Mouse (Mus musculus) heart, embryonic 12.5 days (tissue): ENCODE data around the gene Oma1. TPM values are rescaled to one million over a fixed set of nuclear protein-coding genes. Genes with fewer than 3 reads are reported as not detected.

Experiments used
- ATAC-seq: fragments of 200-750 bp; cut with Nextera tagmentation; 2 replicates; pipeline ENCODE4 v1.8.0; 2017; ENCODE audit warnings: moderate TSS enrichment, moderate library complexity; ENCODE audit not compliant: insufficient number of reproducible peaks, low FRiP score
- H3K27ac ChIP-seq: fragments of 300-500 bp; sonication (generic); 2 replicates; pipeline ENCODE4 v1.5.1; 2016; ENCODE audit warnings: mild to moderate bottlenecking, moderate library complexity; ENCODE audit not compliant: poor library complexity, severe bottlenecking
- H3K27me3 ChIP-seq: fragments of 300-500 bp; sonication (generic); replicated peaks from 2 replicates; pipeline ENCODE4 v1.6.1; 2016; ENCODE audit warnings: mild to moderate bottlenecking, moderate library complexity
- H3K36me3 ChIP-seq: fragments of 300-500 bp; sonication (generic); 2 replicates; pipeline ENCODE4 v1.6.1; 2016; ENCODE audit warnings: mild to moderate bottlenecking, moderate library complexity
- H3K4me1 ChIP-seq: fragments of 300-500 bp; sonication (generic); replicated peaks from 2 replicates; pipeline ENCODE4 v1.6.1; 2016; ENCODE audit warnings: mild to moderate bottlenecking
- H3K4me2 ChIP-seq: fragments of 300-500 bp; sonication (generic); 2 replicates; pipeline ENCODE4 v1.6.1; 2016; ENCODE audit warnings: mild to moderate bottlenecking, moderate library complexity
- H3K4me3 ChIP-seq: fragments of 300-500 bp; sonication (generic); 2 replicates; pipeline ENCODE4 v1.5.1; 2016; ENCODE audit warnings: mild to moderate bottlenecking
- H3K9ac ChIP-seq: fragments of 300-500 bp; sonication (generic); 2 replicates; pipeline ENCODE4 v1.6.1; 2016; ENCODE audit warnings: mild to moderate bottlenecking, moderate library complexity
- H3K9me3 ChIP-seq: fragments of 300-500 bp; sonication (generic); replicated peaks from 2 replicates; pipeline ENCODE4 v1.6.1; 2016; ENCODE audit warnings: mild to moderate bottlenecking, moderate library complexity
- WGBS: fragments of 180-500 bp; shearing (Covaris S2); methylation state at CpG from one replicate; pipeline ENCODE4 v1.1.7; 2016; 5-methylcytosine and 5-hydroxymethylcytosine counted together
- polyA plus RNA-seq: library from polyadenylated mRNA; unstranded; fragments of >200 nt; fragmentation: Nextera tagmentation; extraction: Ambion mirVana; gene quantifications from 2 replicates; pipeline ENCODE4 v1.2.1, GENCODE M21; 2016

The Oma1 gene
- polyA plus RNA-seq, 1 experiment from 2014 or later = 20.4 TPM

GRCm38 (mm10) chr4:103357457-103357856 is 43.8 kb downstream of the Oma1 start:
- H3K36me3 ChIP-seq = 0 out of 2 replicates have a peak, but pooled peaks cover 3% of the 10 kb centered on the region
- H3K4me1 ChIP-seq = no peaks in the 10 kb centered on the region
- ATAC-seq = no peak
- H3K4me2 ChIP-seq = no peak overlapping the region
- no peaks in the 10 kb centered on the region for H3K27me3 ChIP-seq
- WGBS = 92% methylated on average over 3 of the region's 3 CpGs
- H3K27ac ChIP-seq = no peak overlapping the region
- no peaks in the 10 kb centered on the region for H3K9me3 ChIP-seq
- no peak overlapping the region for H3K4me3 ChIP-seq
- H3K9ac ChIP-seq = no peak overlapping the region

GRCm38 (mm10) chr4:103358941-103359448 is 45.4 kb downstream of the Oma1 start:
- Histone ChIP-seq H3K4me1 (no peaks in the 10 kb centered on the region), H3K4me2 (no peak overlapping the region), H3K27me3 (no peaks in the 10 kb centered on the region), H3K27ac (no peak overlapping the region), H3K36me3 (no peaks in the 10 kb centered on the region), H3K9me3 (no peaks in the 10 kb centered on the region), H3K9ac (no peak overlapping the region), H3K4me3 (no peak overlapping the region)
- ATAC-seq = no peak
- WGBS = 87% methylated on average over 9 of the region's 9 CpGs

GRCm38 (mm10) chr4:103382171-103382570 is 68.6 kb downstream of the Oma1 start:
- ATAC-seq = no peak
- H3K4me3 ChIP-seq = no peak overlapping the region
- no peaks in the 10 kb centered on the region for H3K9me3 ChIP-seq
- no peaks in the 10 kb centered on the region for H3K4me1 ChIP-seq
- no peak overlapping the region for H3K27ac ChIP-seq
- no peak overlapping the region for H3K9ac ChIP-seq
- H3K27me3 ChIP-seq = no peaks in the 10 kb centered on the region
- H3K4me2 ChIP-seq = no peak overlapping the region
- 83% methylated on average over 5 of the region's 5 CpGs for WGBS
- H3K36me3 ChIP-seq = no peaks in the 10 kb centered on the region

GRCm38 (mm10) chr4:103385031-103385430 is 71.4 kb downstream of the Oma1 start:
- no peak overlapping the region for H3K9ac ChIP-seq
- H3K4me1 ChIP-seq = no peaks in the 10 kb centered on the region
- H3K4me2 ChIP-seq = no peak overlapping the region
- ATAC-seq = no peak
- H3K27me3 ChIP-seq = no peaks in the 10 kb centered on the region
- H3K27ac ChIP-seq = no peak overlapping the region
- H3K36me3 ChIP-seq = no peaks in the 10 kb centered on the region
- no peaks in the 10 kb centered on the region for H3K9me3 ChIP-seq
- WGBS = 64% methylated on average over 4 of the region's 4 CpGs
- no peak overlapping the region for H3K4me3 ChIP-seq

GRCm38 (mm10) chr4:103385835-103386787 is 72.5 kb downstream of the Oma1 start:
- Histone ChIP-seq H3K4me3 (no peak overlapping the region), H3K27ac (no peak overlapping the region), H3K9me3 (no peaks in the 10 kb centered on the region), H3K36me3 (no peaks in the 10 kb centered on the region), H3K27me3 (no peaks in the 10 kb centered on the region), H3K4me2 (no peak overlapping the region), H3K9ac (no peak overlapping the region), H3K4me1 (no peaks in the 10 kb centered on the region)
- no peak for ATAC-seq
- WGBS = 76% methylated on average over 4 of the region's 4 CpGs

GRCm38 (mm10) chr4:103387292-103387691 is 73.7 kb downstream of the Oma1 start:
- Histone ChIP-seq H3K27me3 (0 out of 2 replicates have a peak, but pooled peaks cover 1% of the 10 kb centered on the region), H3K4me3 (no peak overlapping the region), H3K9me3 (no peaks in the 10 kb centered on the region), H3K9ac (no peak overlapping the region), H3K36me3 (no peaks in the 10 kb centered on the region), H3K27ac (no peak overlapping the region), H3K4me2 (no peak overlapping the region), H3K4me1 (no peaks in the 10 kb centered on the region)
- no peak for ATAC-seq
- 64% methylated on average over 3 of the region's 3 CpGs for WGBS

GRCm38 (mm10) chr4:103388530-103389178 is 75.0 kb downstream of the Oma1 start:
- H3K27ac ChIP-seq = no peak overlapping the region
- no peak overlapping the region for H3K4me3 ChIP-seq
- H3K4me2 ChIP-seq = no peak overlapping the region
- H3K4me1 ChIP-seq = no peaks in the 10 kb centered on the region
- H3K9me3 ChIP-seq = no peaks in the 10 kb centered on the region
- H3K9ac ChIP-seq = no peak overlapping the region
- H3K36me3 ChIP-seq = no peaks in the 10 kb centered on the region
- 0 out of 2 replicates have a peak, but pooled peaks cover 3% of the 10 kb centered on the region for H3K27me3 ChIP-seq
- ATAC-seq = no peak
- 72% methylated on average over 8 of the region's 8 CpGs for WGBS

GRCm38 (mm10) chr4:103389583-103389982 is 76.0 kb downstream of the Oma1 start:
- ATAC-seq = no peak
- no peak overlapping the region for H3K4me2 ChIP-seq
- no peak overlapping the region for H3K4me3 ChIP-seq
- no peaks in the 10 kb centered on the region for H3K36me3 ChIP-seq
- H3K9ac ChIP-seq = no peak overlapping the region
- 28% methylated on average over 3 of the region's 3 CpGs for WGBS
- H3K27me3 ChIP-seq = 0 out of 2 replicates have a peak, but pooled peaks cover 3% of the 10 kb centered on the region
- H3K4me1 ChIP-seq = no peaks in the 10 kb centered on the region
- H3K27ac ChIP-seq = no peak overlapping the region
- H3K9me3 ChIP-seq = no peaks in the 10 kb centered on the region

GRCm38 (mm10) chr4:103390499-103390898 is 76.9 kb downstream of the Oma1 start:
- Histone ChIP-seq H3K4me1 (no peaks in the 10 kb centered on the region), H3K27me3 (0 out of 2 replicates have a peak, but pooled peaks cover 3% of the 10 kb centered on the region), H3K27ac (no peak overlapping the region), H3K9ac (no peak overlapping the region), H3K9me3 (no peaks in the 10 kb centered on the region), H3K4me3 (no peak overlapping the region), H3K36me3 (no peaks in the 10 kb centered on the region), H3K4me2 (no peak overlapping the region)
- WGBS = 59% methylated on average over 2 of the region's 2 CpGs
- no peak for ATAC-seq

- no peak overlapping the region for H3K4me2 ChIP-seq
- H3K36me3 ChIP-seq = no peaks in the 10 kb centered on the region
- no peak for ATAC-seq
- 83% methylated on average over 4 of the region's 4 CpGs for WGBS
- no peak overlapping the region for H3K4me3 ChIP-seq
- H3K27me3 ChIP-seq = 0 out of 2 replicates have a peak, but pooled peaks cover 3% of the 10 kb centered on the region
- no peaks in the 10 kb centered on the region for H3K9me3 ChIP-seq
- H3K4me1 ChIP-seq = no peaks in the 10 kb centered on the region
- no peak overlapping the region for H3K27ac ChIP-seq
- H3K9ac ChIP-seq = no peak overlapping the region
Measured at GRCm38 (mm10) chr4:103395066-103395465, 81.5 kb downstream of the Oma1 start.

GRCm38 (mm10) chr4:103395905-103396304 is 82.3 kb downstream of the Oma1 start:
- 79% methylated on average over 9 of the region's 9 CpGs for WGBS
- H3K4me2 ChIP-seq = no peak overlapping the region
- H3K9me3 ChIP-seq = no peaks in the 10 kb centered on the region
- 0 out of 2 replicates have a peak, but pooled peaks cover 3% of the 10 kb centered on the region for H3K27me3 ChIP-seq
- no peaks in the 10 kb centered on the region for H3K4me1 ChIP-seq
- no peak overlapping the region for H3K9ac ChIP-seq
- H3K4me3 ChIP-seq = no peak overlapping the region
- ATAC-seq = no peak
- H3K27ac ChIP-seq = no peak overlapping the region
- no peaks in the 10 kb centered on the region for H3K36me3 ChIP-seq
